Mouse (Mus musculus) ES-Bruce4 (cell line): ENCODE results near the gene Cbx7.

ENCODE experiments used
- CTCF ChIP-seq: IDR thresholded peaks from one replicate; pipeline ENCODE4 v1.8.1; 2011; ENCODE audit warnings: low read depth, low read length
- EP300 ChIP-seq: IDR thresholded peaks from 2 replicates; pipeline ENCODE4 v1.6.1; 2011; ENCODE audit warnings: low read depth, low read length; ENCODE audit not compliant: insufficient read depth
- POLR2A ChIP-seq: IDR thresholded peaks from one replicate; pipeline ENCODE4 v1.8.1; 2011; ENCODE audit warnings: low read length; ENCODE audit not compliant: insufficient read depth

GRCm38 (mm10) chr15:79980716-79981115 lies 9.8 kb upstream of the Cbx7 start:
- TF ChIP-seq EP300 (no peak), CTCF (no peak), POLR2A (no peak)
